Mouse (Mus musculus) forebrain, embryonic 11.5 days (tissue): ENCODE measurements around the gene Grb7. TPM values are rescaled to one million over a fixed set of nuclear protein-coding genes. Genes with fewer than 3 reads are reported as not detected.

ENCODE experiments used
- ATAC-seq: fragments of 200-750 bp; cut with Nextera tagmentation; replicated peaks from 2 replicates; pipeline ENCODE4 v1.8.0; 2017; ENCODE audit warnings: moderate TSS enrichment; ENCODE audit not compliant: low FRiP score
- DNase-seq: peaks from one replicate; pipeline ENCODE4 v3.0.0-alpha.2; 2017; ENCODE audit warnings: low spot score
- H3K27ac ChIP-seq: fragments of 300-500 bp; sonication (generic); 2 replicates; pipeline ENCODE4 v1.5.1; 2014; ENCODE audit warnings: low read depth, low read length
- H3K27me3 ChIP-seq: fragments of 300-500 bp; sonication (generic); 2 replicates; pipeline ENCODE4 v1.6.1; 2014; ENCODE audit warnings: mild to moderate bottlenecking, low read length, mixed read lengths; ENCODE audit not compliant: control insufficient read depth, insufficient read depth
- H3K36me3 ChIP-seq: fragments of 300-500 bp; sonication (generic); 2 replicates; pipeline ENCODE4 v1.6.1; 2014; ENCODE audit warnings: mild to moderate bottlenecking, low read length, moderate library complexity, mixed read lengths; ENCODE audit not compliant: control insufficient read depth, insufficient read depth
- H3K4me1 ChIP-seq: fragments of 300-500 bp; sonication (generic); replicated peaks from 2 replicates; pipeline ENCODE4 v1.6.1; 2014; ENCODE audit warnings: low read length, mixed read lengths; ENCODE audit not compliant: control insufficient read depth, insufficient read depth
- H3K4me2 ChIP-seq: fragments of 300-500 bp; sonication (generic); 2 replicates; pipeline ENCODE4 v1.6.1; 2014; ENCODE audit warnings: low read depth, mild to moderate bottlenecking, low read length, moderate library complexity, mixed read lengths; ENCODE audit not compliant: severe bottlenecking
- H3K4me3 ChIP-seq: fragments of 300-500 bp; sonication (generic); 2 replicates; pipeline ENCODE4 v1.5.1; 2014; ENCODE audit warnings: low read depth, low read length
- H3K9ac ChIP-seq: fragments of 300-500 bp; sonication (generic); 2 replicates; pipeline ENCODE4 v1.6.1; 2014; ENCODE audit warnings: low read length
- H3K9me3 ChIP-seq: fragments of 300-500 bp; sonication (generic); 2 replicates; pipeline ENCODE4 v1.6.1; 2016; ENCODE audit warnings: low read length, mixed read lengths; ENCODE audit not compliant: control insufficient read depth
- WGBS: fragments of 180-500 bp; shearing (Covaris S2); extraction: QIAGEN DNeasy Blood & Tissue Kit; methylation state at CpG from one replicate; pipeline ENCODE4 v1.1.7; 2014; 5-methylcytosine and 5-hydroxymethylcytosine counted together
- polyA plus RNA-seq: library from polyadenylated mRNA; unstranded; fragments of >200 nt; fragmentation: Nextera tagmentation; extraction: Ambion mirVana; gene quantifications from 2 replicates; pipeline ENCODE4 v1.2.1, GENCODE M21; 2014

Grb7 gene
- polyA plus RNA-seq, 1 experiment from 2014 or later, result 1.9 TPM

DNA sequence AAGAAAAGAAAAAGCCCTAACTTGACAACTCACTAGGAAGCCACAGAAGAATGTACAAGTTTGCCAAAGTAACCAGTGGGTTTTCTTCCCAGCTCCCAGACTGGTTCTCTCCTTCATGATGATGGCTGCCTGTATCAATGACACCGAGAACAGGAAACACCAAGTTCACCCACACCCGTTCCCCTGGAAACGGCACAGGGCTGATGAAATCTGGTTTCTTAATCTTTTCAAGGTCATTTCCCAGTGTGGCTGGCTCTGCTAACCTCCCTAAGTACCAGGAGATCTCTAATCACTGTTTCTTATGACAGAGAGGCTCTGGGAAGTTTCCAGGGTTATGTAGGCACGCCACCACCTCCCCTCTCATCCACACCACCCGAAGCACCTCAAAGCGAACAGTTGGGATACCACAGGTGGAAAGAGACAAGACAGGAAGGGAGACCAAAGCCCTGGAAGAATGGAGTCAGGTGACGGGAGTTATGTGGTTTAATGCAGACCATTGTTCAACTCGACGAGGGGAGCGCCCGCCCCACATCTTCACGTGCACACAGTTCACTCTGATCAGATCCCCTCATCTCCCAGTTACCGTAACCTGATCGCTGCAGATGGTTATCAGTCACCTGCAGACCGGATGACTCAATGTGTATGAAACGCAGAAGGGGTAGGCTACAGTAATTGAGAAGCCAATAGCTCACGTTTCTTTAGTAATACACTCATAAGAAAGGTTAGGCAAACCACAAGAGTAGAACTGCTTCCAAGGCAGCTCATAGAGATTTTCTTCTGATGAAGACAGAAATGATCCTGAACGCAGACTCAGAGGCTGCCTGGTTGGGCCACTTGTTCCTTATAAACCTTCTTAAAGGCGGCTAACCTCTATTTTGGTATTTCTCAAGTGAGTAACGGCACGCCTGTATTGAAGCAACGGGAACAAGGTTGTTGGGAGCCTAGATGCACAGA is 23.8 kb downstream of the Grb7 start:
- Histone ChIP-seq H3K27me3 (no peaks in the 10 kb centered on the region), H3K4me2 (no peak overlapping the region), H3K4me1 (no peaks in the 10 kb centered on the region; the same call in 1 of the 2 replicates), H3K9me3 (no peaks in the 10 kb centered on the region), H3K9ac (no peak overlapping the region), H3K36me3 (no peaks in the 10 kb centered on the region), H3K27ac (no peak overlapping the region), H3K4me3 (no peak overlapping the region)
- 84% methylated on average over 22 of the region's 22 CpGs for WGBS
- no peak for DNase-seq
- no peak for ATAC-seq

DNA sequence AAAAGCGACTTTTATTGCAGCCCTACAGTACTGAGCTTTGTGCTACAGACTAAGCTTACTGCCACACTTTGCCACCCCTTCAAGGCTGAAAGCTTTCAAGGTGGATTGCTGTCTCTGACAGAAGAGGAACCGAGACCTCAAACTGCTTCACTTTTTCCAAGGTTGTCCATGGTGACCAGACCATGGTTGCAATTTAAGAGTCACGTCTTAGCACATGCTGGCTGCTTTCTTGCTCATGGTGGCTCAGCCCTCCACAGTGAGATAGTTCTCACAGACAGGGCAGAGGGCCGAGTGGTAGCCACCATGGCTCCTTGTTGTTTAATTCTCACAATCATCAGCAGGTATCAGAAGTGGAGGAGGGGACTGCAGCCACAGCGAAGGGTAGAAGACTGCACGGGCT is 24.6 kb downstream of the Grb7 start:
- WGBS, result 86% methylated on average over 6 of the region's 6 CpGs
- H3K27me3 ChIP-seq, result no peaks in the 10 kb centered on the region
- no peak for DNase-seq
- ATAC-seq, result no peak
- no peak overlapping the region for H3K4me2 ChIP-seq
- no peak overlapping the region for H3K4me3 ChIP-seq
- H3K9ac ChIP-seq, result no peak overlapping the region
- H3K27ac ChIP-seq, result no peak overlapping the region
- H3K36me3 ChIP-seq, result no peaks in the 10 kb centered on the region
- H3K9me3 ChIP-seq, result no peaks in the 10 kb centered on the region
- no peaks in the 10 kb centered on the region; the same call in 1 of the 2 replicates for H3K4me1 ChIP-seq

DNA sequence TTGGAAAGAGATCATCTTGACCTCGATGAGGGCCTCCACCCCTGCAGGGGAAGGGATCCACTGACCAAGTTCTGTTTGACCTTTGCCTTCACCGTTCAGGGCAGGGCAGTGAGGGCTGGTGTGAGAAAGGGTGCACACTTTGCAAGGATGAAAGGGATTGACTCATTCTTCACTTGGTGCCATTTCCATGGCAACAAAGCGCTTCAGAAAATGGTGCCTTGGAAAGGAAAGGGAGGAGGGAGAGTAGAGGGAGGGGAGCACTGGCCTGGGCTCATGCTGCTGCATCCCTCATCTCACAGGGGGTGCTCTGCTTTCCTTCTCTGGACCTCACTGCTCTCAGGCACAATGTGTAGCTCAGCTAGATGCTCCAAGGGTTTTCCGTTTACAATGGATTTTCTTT is 26.5 kb downstream of the Grb7 start:
- Histone ChIP-seq H3K4me3 (no peak overlapping the region), H3K4me1 (no peaks in the 10 kb centered on the region; the same call in 1 of the 2 replicates), H3K27me3 (no peaks in the 10 kb centered on the region), H3K9ac (no peak overlapping the region), H3K27ac (no peak overlapping the region), H3K4me2 (no peak overlapping the region), H3K36me3 (no peaks in the 10 kb centered on the region), H3K9me3 (no peaks in the 10 kb centered on the region)
- no peak for ATAC-seq
- no peak for DNase-seq
- WGBS, result 41% methylated on average over 4 of the region's 4 CpGs

DNA sequence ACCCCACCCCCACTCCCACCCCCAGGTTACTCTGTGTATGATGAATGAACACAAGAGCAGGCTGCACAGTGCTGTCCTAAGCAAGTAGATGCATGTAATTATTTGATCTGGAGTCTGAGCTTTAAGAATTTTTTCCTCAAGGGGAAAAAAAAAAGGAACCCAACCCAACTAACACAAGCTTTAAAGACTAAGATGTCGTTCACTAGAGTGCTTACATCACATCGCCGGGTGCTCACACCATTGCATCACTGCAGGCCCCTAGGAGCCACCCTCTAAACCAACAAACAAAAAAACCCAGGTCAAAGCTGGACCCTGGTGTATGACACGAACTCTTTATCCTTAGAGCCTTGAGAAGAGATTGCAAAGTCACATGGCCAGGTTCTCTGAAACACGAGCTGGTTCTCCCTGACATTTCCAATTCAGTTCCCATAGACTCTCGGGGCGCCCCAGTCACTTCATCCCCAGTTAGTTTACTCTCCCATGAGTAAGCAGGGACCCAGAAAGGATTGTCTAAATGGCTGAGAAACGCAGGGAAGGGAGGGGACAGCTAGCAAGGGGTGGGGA is 27.8 kb downstream of the Grb7 start:
- no peak overlapping the region for H3K4me2 ChIP-seq
- no peak overlapping the region for H3K27ac ChIP-seq
- no peak overlapping the region for H3K4me3 ChIP-seq
- WGBS, result 57% methylated on average over 8 of the region's 8 CpGs
- H3K36me3 ChIP-seq, result no peaks in the 10 kb centered on the region
- no peaks in the 10 kb centered on the region for H3K27me3 ChIP-seq
- no peaks in the 10 kb centered on the region; the same call in 1 of the 2 replicates for H3K4me1 ChIP-seq
- ATAC-seq, result no peak
- no peak overlapping the region for H3K9ac ChIP-seq
- DNase-seq, result no peak
- H3K9me3 ChIP-seq, result no peaks in the 10 kb centered on the region

DNA sequence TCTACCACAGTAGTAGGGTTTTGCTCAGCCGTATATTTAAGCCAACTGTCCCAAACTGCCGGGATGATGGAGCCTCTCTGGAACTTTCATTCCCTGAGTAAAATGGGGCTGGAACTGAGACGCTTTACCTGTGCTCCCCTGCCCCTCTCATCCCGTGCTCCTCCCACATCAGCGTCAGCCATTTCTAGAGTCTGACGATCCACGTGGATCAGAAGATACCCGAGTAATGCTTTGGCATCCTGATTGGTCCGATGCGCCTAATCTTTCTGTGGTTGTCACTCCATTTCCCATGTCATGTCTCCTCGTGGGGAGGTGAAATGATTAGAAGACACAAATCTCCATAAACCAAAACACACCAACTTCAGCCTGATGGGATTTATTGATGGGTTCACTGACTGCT is 28.8 kb downstream of the Grb7 start:
- no peak overlapping the region for H3K4me3 ChIP-seq
- no peaks in the 10 kb centered on the region for H3K36me3 ChIP-seq
- H3K27ac ChIP-seq, result no peak overlapping the region
- 91% methylated on average over 11 of the region's 11 CpGs for WGBS
- H3K4me2 ChIP-seq, result no peak overlapping the region
- no peaks in the 10 kb centered on the region for H3K27me3 ChIP-seq
- H3K9me3 ChIP-seq, result no peaks in the 10 kb centered on the region
- no peaks in the 10 kb centered on the region; the same call in 1 of the 2 replicates for H3K4me1 ChIP-seq
- no peak for DNase-seq
- no peak for ATAC-seq
- H3K9ac ChIP-seq, result no peak overlapping the region

DNA sequence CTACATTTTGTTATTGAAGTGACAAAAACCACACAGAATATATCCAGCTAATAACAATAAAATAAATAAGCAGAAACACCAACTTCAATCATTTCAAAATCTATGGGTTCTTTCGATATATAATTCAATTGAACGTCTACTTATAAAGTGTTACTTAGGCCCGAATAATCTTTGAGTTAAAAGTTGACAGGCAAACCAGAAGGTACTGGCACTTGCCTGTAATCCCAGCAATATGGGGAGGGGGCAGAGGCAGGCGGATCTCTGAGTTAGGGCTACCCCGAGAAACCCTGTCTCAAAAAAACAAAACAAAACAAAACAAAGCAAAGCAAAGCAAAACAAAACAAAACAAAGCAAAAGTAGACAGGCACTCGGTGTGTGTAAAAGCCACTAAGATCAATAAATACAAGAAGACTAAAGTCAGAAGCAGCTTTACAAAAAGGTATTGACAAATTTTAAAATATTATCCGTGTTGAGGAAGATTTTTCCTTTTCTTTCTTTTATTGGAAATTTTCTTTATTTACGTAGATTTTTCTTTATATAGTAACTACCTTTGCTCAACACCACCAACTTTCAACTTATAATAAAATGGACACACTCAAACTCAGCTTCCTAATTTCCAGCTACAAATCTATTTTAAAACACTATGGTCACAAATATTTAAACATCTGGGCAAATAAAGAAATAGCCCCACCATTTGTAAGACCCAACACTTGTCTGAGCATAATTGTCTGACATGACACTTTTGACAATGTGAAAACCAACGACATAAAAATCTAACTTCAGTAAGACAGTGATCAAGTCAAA is 29.6 kb downstream of the Grb7 start:
- 88% methylated on average over 9 of the region's 9 CpGs for WGBS
- Histone ChIP-seq H3K27me3 (no peaks in the 10 kb centered on the region), H3K4me1 (no peaks in the 10 kb centered on the region; the same call in 1 of the 2 replicates), H3K36me3 (no peaks in the 10 kb centered on the region), H3K9ac (no peak overlapping the region), H3K9me3 (no peaks in the 10 kb centered on the region), H3K4me2 (no peak overlapping the region), H3K4me3 (no peak overlapping the region), H3K27ac (no peak overlapping the region)
- ATAC-seq (no peak), DNase-seq (no peak)

DNA sequence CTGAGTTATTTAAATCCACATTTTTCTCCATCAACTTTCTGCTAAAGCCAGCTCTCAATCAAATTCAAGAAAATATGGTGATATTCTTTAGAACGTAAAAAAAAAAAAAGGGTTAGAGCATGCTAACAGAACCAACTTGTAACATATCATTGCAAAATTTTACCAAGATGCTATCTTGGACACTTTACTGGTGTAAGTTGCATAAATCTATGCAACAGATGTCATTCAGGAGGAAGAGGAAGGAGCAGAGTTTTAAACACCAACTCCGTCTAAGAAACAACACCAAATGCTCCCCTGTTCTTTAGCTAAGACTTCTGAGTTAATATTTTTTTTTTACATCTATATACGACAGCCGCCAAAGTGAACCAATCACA is 30.2 kb downstream of the Grb7 start:
- 91% methylated on average over 4 of the region's 4 CpGs for WGBS
- H3K4me2 ChIP-seq, result no peak overlapping the region
- H3K9ac ChIP-seq, result no peak overlapping the region
- no peak for DNase-seq
- H3K4me1 ChIP-seq, result no peaks in the 10 kb centered on the region; the same call in 1 of the 2 replicates
- no peak overlapping the region for H3K27ac ChIP-seq
- no peak for ATAC-seq
- H3K36me3 ChIP-seq, result no peaks in the 10 kb centered on the region
- H3K27me3 ChIP-seq, result no peaks in the 10 kb centered on the region
- H3K9me3 ChIP-seq, result no peaks in the 10 kb centered on the region
- no peak overlapping the region for H3K4me3 ChIP-seq

DNA sequence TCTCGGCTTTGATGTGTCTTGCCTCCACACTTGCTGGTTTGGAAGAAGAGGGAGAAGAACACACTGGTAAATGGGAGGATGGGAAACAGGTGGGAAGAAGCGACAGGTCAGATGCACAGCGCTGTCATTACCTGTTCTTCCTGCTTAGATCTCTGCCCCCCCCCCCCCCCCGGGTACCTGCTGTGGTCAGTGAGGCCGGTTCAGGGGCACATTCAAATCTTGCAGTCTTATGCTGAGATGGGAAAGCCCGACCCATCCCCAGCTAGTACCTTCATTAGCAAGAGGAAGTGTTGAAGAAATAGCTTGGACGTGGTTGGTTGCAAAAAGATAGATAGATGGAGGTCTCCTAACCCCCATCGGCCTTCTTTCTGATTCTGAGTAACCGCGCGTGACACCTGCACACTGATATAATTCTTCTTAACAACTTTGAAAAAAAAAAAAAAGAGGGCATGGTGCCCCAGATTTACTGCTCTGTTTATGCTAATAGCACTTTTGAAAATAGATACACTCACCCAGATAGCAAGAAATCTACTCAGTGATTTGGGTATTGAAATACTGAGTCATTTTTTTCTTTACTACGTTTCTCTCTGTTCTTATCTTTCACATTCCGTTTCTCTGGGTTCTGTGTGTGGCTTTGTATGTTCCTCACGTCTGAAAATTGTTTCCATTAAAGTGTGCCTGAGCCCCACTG is 31.0 kb downstream of the Grb7 start:
- no peak for ATAC-seq
- 75% methylated on average over 14 of the region's 14 CpGs for WGBS
- H3K27me3 ChIP-seq, result no peaks in the 10 kb centered on the region

More for the DNA sequence above, 31.0 kb downstream of the Grb7 start:
- no peak for DNase-seq
- no peak overlapping the region for H3K27ac ChIP-seq
- no peaks in the 10 kb centered on the region for H3K9me3 ChIP-seq
- H3K36me3 ChIP-seq, result no peaks in the 10 kb centered on the region
- no peak overlapping the region for H3K4me2 ChIP-seq
- no peak overlapping the region for H3K9ac ChIP-seq
- no peak overlapping the region for H3K4me3 ChIP-seq
- no peaks in the 10 kb centered on the region; the same call in 1 of the 2 replicates for H3K4me1 ChIP-seq
